Mouse (Mus musculus) E14TG2a.4 (cell line): ENCODE data around the gene Lef1.

Experiments
- H3K27me3 ChIP-seq: 2 replicates; pipeline ENCODE4 v1.6.1; 2014; ENCODE audit warnings: low read length, control low read depth; ENCODE audit not compliant: insufficient read depth
- H3K36me3 ChIP-seq: 2 replicates; pipeline ENCODE4 v1.6.1; 2014; ENCODE audit warnings: low read length, control low read depth; ENCODE audit not compliant: insufficient read depth
- H3K4me1 ChIP-seq: replicated peaks from 2 replicates; pipeline ENCODE4 v1.6.1; 2014; ENCODE audit warnings: low read depth, low read length, control low read depth
- H3K4me3 ChIP-seq: replicated peaks from 2 replicates; pipeline ENCODE4 v1.5.1; 2014; ENCODE audit warnings: mild to moderate bottlenecking, low read length
- H3K9me3 ChIP-seq: 2 replicates; pipeline ENCODE4 v1.6.1; 2014; ENCODE audit warnings: low read length, control low read depth
- CTCF ChIP-seq: conservative IDR thresholded peaks from 2 replicates; pipeline ENCODE4 v1.5.1; 2014; ENCODE audit warnings: low read length
- NANOG ChIP-seq: IDR thresholded peaks from 2 replicates; pipeline ENCODE4 v1.6.1; 2014; ENCODE audit warnings: borderline replicate concordance, low read length, mixed read lengths
- POU5F1 ChIP-seq: IDR thresholded peaks from 2 replicates; pipeline ENCODE4 v1.6.1; 2014; ENCODE audit warnings: low read length, borderline replicate concordance

The Lef1 gene

DNA sequence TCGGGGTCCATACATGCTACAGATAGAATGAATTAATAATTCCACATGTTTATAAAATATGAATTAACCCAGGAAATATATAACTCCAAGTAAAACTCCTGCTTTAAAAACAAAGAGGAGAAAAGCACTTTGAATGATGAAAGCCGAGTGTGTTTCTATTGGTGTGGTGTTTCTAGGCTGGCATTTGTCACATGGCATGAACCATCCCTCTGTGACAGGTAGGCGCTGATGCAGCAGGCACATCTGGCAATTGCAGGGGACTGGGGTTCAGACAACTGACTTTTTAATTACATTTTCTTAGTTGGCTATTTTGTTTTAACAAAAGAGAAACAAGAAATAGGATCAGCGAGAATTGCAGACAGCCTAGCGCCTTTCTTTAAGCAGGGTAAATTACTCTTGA lies 31.6 kb upstream of the Lef1 start:
- TF ChIP-seq NANOG = no peak
- TF ChIP-seq POU5F1 = no peak
- no peak for TF ChIP-seq CTCF
- peaks cover 19% of the 10 kb centered on the region for H3K4me1 ChIP-seq
- no peaks in the 10 kb centered on the region for H3K27me3 ChIP-seq

DNA sequence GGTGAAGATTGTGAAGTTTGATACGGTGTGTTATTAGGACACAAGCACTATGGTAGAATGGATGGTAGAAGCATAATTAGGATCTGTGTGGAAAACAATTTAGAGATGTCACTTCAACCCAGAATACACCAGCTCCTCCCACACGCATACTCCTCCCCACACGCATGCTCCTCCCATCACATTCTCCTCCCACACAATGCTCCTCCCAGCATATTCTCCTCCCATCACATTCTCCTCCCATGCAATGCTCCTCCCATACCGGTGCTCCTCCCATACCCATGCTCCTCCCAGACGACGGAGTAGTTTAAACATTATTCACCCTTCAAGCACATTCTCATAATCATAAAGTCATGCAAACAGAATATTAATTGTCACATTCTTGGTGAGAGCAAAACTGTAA lies 26.5 kb upstream of the Lef1 start:
- Histone ChIP-seq H3K9me3 (no peaks in the 10 kb centered on the region), H3K27me3 (no peaks in the 10 kb centered on the region), H3K4me1 (peaks cover 38% of the 10 kb centered on the region), H3K4me3 (peak overlapping the region; percentile 57; the same call in 1 of the 2 replicates), H3K36me3 (no peaks in the 10 kb centered on the region)
- TF ChIP-seq CTCF (no peak), NANOG (no peak), POU5F1 (no peak)

More for the DNA sequence above, 31.6 kb upstream of the Lef1 start:
- Histone ChIP-seq H3K9me3 (no peaks in the 10 kb centered on the region), H3K36me3 (no peaks in the 10 kb centered on the region), H3K4me3 (no peak overlapping the region)

DNA sequence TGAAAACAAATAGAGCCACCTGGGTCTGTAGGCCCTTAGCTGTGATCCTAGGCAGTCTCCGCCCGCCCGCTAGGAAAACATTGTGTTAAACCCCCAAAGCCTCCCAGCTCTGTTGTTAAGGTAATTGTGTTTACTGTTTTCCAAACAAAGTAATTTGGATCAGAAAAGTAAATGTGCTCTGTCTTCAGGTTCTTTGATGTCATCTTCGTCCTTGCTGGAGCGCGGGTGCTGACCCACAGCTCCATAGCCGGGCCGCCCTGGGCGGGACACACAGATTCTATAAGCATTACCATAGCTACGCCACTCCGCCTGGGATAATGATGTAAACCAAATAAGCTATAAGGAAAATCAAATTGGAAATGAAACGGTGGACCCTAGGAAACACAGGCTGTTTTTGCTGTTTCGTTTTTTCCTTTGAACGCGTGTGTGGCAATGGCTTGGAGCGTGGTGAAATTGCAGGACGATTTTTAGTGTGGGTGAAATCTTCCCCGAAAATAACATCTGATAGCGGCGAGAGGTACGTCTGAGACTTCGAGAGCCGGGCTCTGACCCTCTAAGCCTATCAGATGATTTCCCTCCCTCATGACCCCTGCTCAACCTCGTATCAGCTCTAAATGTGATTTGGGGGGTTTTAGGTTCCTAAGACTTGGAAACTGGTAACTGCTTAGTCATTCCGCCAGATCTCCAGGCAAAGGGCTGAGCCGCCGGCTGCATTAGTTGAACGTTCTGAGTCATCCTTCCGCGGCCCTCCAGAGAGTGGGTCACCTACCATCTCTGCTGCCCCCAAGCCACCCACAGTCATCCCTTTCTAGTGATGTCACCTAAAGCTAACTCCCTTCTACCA lies 25.3 kb upstream of the Lef1 start:
- Histone ChIP-seq H3K4me3 (peak overlapping the region; percentile 57), H3K4me1 (peaks cover 38% of the 10 kb centered on the region), H3K9me3 (no peaks in the 10 kb centered on the region), H3K27me3 (no peaks in the 10 kb centered on the region), H3K36me3 (no peaks in the 10 kb centered on the region)
- TF ChIP-seq CTCF (no peak), NANOG (peak; percentile 41; the same call in 1 of the 2 replicates), POU5F1 (no peak)

DNA sequence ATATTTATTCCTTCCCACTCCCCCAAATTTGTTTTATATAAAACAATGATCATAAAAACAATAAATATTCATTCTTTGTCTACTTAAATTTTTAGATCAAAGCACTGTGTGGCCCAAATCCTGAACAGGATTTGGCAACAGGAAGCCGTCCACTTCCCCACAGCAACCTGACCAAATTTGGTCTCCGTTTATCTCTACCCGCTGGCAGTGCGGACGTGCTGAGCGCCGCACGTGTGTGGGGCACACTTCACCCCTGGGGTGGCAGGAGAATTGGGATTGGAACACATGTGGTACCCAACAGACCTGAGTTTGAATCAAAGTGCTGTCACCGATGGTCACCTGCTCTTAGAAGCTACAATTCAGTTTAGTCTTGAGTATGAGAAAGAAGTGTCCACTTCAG lies 24.3 kb upstream of the Lef1 start:
- H3K4me3 ChIP-seq = no peak overlapping the region
- no peaks in the 10 kb centered on the region for H3K9me3 ChIP-seq
- H3K36me3 ChIP-seq = no peaks in the 10 kb centered on the region
- H3K4me1 ChIP-seq = peaks cover 38% of the 10 kb centered on the region
- TF ChIP-seq POU5F1 (no peak), CTCF (no peak), NANOG (no peak)
- no peaks in the 10 kb centered on the region for H3K27me3 ChIP-seq

DNA sequence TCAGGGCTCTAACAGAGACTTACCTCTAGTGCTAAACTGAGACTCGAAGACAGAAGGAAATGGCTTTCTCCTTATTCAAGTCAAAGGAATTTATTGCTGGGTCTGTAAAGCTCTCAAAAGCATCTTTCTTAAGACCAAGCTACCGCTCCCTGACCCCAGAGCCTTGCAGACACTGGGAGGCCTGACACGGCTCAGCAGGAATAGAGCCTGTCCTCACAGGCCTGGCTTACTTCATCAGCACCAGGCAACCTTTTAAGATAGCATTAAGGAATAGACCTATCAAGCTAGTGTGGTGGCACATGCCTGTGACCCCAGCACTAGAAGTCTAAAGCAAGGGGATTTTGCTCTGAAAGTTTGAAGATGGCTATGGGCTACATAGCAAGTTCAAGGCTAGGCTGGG lies 20.6 kb upstream of the Lef1 start:
- H3K4me1 ChIP-seq = peaks cover 49% of the 10 kb centered on the region

DNA sequence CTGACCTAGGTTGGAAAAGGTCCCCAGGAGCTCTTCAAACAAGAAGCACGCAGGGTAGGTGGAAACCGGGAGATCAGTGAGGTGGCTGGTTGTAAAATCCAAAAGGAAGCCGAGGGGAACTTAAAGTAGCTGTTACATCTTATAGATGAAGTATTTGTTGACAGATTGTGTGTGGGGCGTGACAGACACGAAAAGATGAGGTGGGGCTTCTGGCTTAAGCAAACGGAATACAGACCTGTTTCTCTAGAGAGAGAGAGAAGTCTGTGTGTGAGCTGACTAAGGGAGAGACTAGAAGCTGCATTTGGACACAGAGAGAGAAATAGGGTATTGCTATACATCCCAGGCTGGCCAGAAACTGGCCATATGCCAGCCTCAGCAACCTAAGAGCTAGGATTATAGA lies 18.2 kb upstream of the Lef1 start:
- Histone ChIP-seq H3K27me3 (no peaks in the 10 kb centered on the region), H3K4me1 (peaks cover 45% of the 10 kb centered on the region), H3K36me3 (no peaks in the 10 kb centered on the region), H3K4me3 (no peak overlapping the region), H3K9me3 (no peaks in the 10 kb centered on the region)
- TF ChIP-seq POU5F1 (no peak), NANOG (no peak), CTCF (no peak)

More for the DNA sequence above, 20.6 kb upstream of the Lef1 start:
- Histone ChIP-seq H3K27me3 (no peaks in the 10 kb centered on the region), H3K9me3 (no peaks in the 10 kb centered on the region), H3K4me3 (no peak overlapping the region), H3K36me3 (no peaks in the 10 kb centered on the region)
- TF ChIP-seq NANOG = no peak
- TF ChIP-seq CTCF = no peak
- TF ChIP-seq POU5F1 = no peak

DNA sequence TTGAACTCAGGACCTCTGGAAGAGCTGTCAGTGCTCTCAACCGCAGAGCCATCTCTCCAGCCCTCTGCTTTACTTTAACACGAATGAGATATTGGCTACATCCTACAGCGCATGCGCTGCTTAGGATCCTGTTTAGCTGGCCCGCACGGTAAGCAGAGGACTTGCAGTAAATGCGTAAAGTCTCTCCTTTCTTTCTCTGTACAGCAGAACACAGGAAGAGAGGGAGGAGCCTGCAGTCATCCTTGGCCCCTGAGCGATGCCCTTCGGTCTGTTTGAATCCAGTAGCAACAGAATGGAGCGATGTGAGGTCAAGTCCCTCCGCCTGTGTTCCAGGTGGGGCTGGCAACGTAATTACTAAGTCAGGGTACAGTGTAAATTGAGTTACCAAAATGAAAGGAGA lies 16.5 kb upstream of the Lef1 start:
- H3K36me3 ChIP-seq = no peaks in the 10 kb centered on the region
- no peak for TF ChIP-seq CTCF
- no peak for TF ChIP-seq NANOG
- TF ChIP-seq POU5F1 = no peak
- H3K9me3 ChIP-seq = peaks cover 4% of the 10 kb centered on the region
- H3K4me3 ChIP-seq = no peak overlapping the region
- no peaks in the 10 kb centered on the region for H3K27me3 ChIP-seq
- peaks cover 44% of the 10 kb centered on the region for H3K4me1 ChIP-seq

DNA sequence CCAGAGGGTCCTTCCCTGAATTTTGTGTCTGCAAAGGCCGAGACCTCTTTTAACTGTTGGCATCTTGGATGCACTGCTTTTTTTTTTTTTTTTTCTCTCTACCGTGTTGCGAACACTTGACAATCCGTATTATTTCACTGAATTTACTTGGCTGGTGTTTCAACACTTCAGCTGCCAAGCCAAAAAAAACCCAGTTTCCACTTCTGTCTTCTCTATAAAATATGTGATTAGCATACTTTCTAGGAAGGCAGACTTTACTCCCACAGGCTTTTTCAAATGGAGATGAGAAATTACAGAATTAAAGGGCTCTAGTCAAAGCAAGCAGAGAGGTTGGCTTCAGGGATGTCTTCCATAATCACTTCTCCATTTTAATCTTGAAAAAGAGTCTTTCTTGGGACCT lies 14.2 kb upstream of the Lef1 start:
- no peaks in the 10 kb centered on the region for H3K36me3 ChIP-seq
- H3K4me3 ChIP-seq = peak overlapping the region; percentile 37; the same call in 1 of the 2 replicates
- H3K27me3 ChIP-seq = no peaks in the 10 kb centered on the region
- H3K4me1 ChIP-seq = peaks cover 59% of the 10 kb centered on the region
- TF ChIP-seq POU5F1 = no peak
- peaks cover 9% of the 10 kb centered on the region for H3K9me3 ChIP-seq

DNA sequence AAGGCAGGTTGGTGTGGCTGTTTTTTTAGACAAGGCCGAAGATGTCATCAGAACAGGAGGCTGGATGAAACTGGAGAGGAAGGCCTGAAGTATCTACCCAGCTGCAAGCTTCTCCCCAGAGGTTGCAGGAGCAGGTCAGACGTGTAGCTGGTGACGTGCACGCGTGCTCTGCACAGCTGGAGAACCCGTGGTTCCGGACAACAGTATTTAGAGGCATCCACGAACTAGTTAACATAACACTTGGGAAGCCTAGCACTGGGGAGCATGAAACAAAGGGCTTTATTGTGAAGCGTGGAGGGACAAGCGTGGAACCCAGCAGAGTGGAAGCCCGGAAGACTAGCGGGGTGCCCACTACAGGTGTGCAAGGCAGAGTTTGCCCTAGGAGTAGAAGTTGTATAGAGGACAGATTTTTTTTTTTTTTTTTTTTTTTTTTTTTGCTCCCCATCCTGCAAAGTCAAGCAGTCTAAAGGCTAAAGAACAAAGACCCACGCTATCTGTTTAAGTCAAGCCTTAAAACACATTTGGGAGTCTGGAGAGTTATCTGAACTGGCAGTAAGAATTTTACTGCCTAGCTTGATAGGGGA lies 8.0 kb upstream of the Lef1 start:
- peaks cover 9% of the 10 kb centered on the region for H3K9me3 ChIP-seq
- no peaks in the 10 kb centered on the region for H3K36me3 ChIP-seq
- H3K27me3 ChIP-seq = peaks cover 26% of the 10 kb centered on the region
- TF ChIP-seq NANOG (peak; percentile 95), POU5F1 (peak; percentile 44; the same call in 1 of the 2 replicates), CTCF (no peak)
- H3K4me3 ChIP-seq = peak overlapping the region; percentile 11; the same call in 1 of the 2 replicates
- peaks cover 64% of the 10 kb centered on the region for H3K4me1 ChIP-seq
